Mouse (Mus musculus): ENCODE results near the gene Tmem247. TPM values are rescaled to one million over a fixed set of nuclear protein-coding genes. Genes with fewer than 3 reads are reported as not detected.

Tmem247 gene
- polyA plus RNA-seq, 1 experiment from 2014 or later: not detected

DNA sequence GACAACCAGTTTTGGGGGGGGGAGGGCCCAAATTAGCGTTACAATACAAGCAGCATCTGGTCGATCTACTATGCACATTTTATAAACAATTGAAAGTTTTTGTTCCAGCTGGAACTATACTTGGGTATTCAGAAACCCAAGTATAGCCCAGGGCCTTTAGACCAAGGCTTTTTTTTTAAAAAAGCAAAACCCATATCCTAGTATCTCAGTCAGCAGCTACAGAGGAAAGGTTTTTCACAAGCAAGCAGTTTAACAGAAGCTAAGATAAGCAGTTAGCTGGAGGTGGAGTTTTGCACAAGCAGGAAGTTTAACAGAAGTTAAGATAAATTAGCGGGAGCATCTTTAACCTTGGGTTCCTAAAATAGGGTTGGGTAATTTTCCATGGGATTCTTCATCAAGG is 9.7 kb downstream of the Tmem247 start:
- H3K27ac ChIP-seq: no peak overlapping the region
- 82% methylated on average over 3 of the region's 3 CpGs for WGBS
- 0 out of 2 replicates have a peak, but pooled peaks cover 3% of the 10 kb centered on the region for H3K9me3 ChIP-seq
- no peak overlapping the region for H3K4me3 ChIP-seq
- peaks cover 5% of the 10 kb centered on the region; the same call in 1 of the 2 replicates for H3K4me1 ChIP-seq
- DNase-seq (ENCODE audit: low spot score): no peak
- H3K27me3 ChIP-seq (ENCODE audit: insufficient read depth, poor library complexity, severe bottlenecking): no peaks in the 10 kb centered on the region; the same call in 1 of the 2 replicates
- H3K36me3 ChIP-seq: no peaks in the 10 kb centered on the region

DNA sequence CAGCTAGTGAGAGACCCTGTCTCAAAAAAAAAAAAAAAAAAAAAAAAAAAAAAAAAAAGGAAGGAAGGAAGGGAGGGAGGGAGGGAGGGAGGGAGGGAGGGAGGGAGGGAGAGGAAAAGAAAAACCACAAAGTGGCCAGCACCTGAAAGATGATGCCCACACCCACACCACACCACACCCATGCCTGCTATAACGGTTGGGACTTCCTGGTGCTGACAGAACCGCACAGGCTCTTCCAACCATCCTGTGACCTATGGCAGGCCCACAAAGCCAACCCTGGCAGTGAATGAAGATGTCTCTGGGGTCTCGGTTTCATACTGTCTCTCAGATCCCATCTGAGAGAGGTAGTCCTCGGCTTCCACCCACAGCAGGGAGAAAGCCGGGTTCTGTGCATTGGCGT is 12.2 kb downstream of the Tmem247 start:
- H3K27me3 ChIP-seq (ENCODE audit: insufficient read depth, poor library complexity, severe bottlenecking): peaks cover 21% of the 10 kb centered on the region
- H3K27ac ChIP-seq: no peak overlapping the region
- H3K9me3 ChIP-seq: 0 out of 2 replicates have a peak, but pooled peaks cover 3% of the 10 kb centered on the region
- WGBS: 84% methylated on average over 6 of the region's 6 CpGs
- H3K4me3 ChIP-seq: no peak overlapping the region
- H3K36me3 ChIP-seq: no peaks in the 10 kb centered on the region
- no peak for DNase-seq (ENCODE audit: low spot score)
- H3K4me1 ChIP-seq: peaks cover 3% of the 10 kb centered on the region; the same call in 1 of the 2 replicates

DNA sequence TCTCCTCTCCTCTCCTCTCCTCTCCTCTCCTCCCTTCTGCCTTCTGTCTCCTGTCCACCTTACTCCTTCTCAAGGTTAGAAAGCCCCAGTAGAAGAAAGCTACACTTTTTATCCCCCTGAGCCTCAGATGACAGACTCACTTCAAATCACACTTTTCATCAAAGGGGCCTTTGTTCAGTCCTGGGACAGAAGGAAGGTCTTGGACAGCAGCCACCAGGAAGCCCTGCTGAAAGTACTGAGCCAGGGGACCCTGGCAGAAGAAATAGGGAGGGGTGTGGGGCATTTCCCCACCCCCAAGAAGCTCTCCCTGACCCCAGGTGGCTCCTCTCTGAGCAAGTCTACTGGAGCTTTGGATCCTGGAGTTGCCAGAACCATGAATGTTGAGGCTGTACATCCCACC is 12.8 kb downstream of the Tmem247 start:
- no peak for DNase-seq (ENCODE audit: low spot score)
- no peak overlapping the region for H3K4me3 ChIP-seq
- H3K4me1 ChIP-seq: 0 out of 2 replicates have a peak, but pooled peaks cover 3% of the 10 kb centered on the region
- H3K27me3 ChIP-seq (ENCODE audit: insufficient read depth, poor library complexity, severe bottlenecking): peaks cover 25% of the 10 kb centered on the region
- H3K9me3 ChIP-seq: 0 out of 2 replicates have a peak, but pooled peaks cover 3% of the 10 kb centered on the region
- H3K36me3 ChIP-seq: no peaks in the 10 kb centered on the region
- H3K27ac ChIP-seq: no peak overlapping the region

DNA sequence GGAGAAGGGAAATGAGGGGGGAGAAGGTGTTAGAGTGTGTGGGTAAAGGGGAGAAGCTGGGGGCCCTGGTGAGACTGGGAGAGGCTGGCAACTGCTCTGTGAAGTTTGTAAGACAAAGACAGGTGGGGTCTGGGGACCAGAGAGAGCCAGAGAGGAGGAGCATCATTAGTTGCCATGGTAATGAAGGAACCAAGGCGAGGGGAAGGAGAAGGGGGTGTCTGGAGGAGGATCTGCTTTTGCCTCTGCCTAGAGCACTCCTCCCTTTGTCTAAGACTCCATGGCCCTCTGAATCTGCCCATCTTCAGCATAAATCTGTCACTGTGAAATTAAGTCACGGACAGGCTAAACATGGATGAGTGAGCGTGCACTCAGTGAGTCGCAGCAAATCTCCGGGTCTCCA is 15.7 kb downstream of the Tmem247 start:
- DNase-seq (ENCODE audit: low spot score): no peak
- WGBS: 45% methylated on average over 5 of the region's 5 CpGs
- Histone ChIP-seq H3K36me3 (no peaks in the 10 kb centered on the region), H3K27me3 (ENCODE audit: insufficient read depth, poor library complexity, severe bottlenecking) (peaks cover 36% of the 10 kb centered on the region), H3K27ac (no peak overlapping the region), H3K4me1 (peaks cover 10% of the 10 kb centered on the region), H3K4me3 (no peak overlapping the region), H3K9me3 (no peaks in the 10 kb centered on the region)

DNA sequence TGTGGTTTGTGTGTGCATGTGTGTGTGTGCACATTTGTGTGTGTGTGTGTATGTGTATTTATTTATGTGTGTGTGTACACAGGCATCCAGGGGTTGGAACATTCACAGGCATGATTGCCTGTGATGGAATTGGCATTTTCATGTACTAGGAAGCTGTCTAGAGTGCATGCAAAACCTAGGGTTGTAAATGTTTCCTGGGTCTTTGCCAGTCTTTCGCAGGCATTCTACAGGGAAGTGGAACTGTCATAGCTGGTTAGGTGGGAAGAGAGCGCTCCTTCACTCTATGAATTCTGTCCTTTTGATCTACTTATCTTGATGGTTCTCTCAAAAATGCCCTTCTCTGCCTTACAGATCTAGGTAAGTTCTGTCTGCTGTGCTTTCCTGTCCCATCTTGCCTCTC is 19.9 kb downstream of the Tmem247 start:
- Histone ChIP-seq H3K27me3 (ENCODE audit: insufficient read depth, poor library complexity, severe bottlenecking) (peaks cover 53% of the 10 kb centered on the region), H3K36me3 (no peaks in the 10 kb centered on the region), H3K4me3 (0 out of 2 replicates have a peak overlapping the region, but pooled peaks have one; percentile 57), H3K9me3 (no peaks in the 10 kb centered on the region), H3K27ac (peak overlapping the region; percentile 65), H3K4me1 (peaks cover 15% of the 10 kb centered on the region)
- no peak for DNase-seq (ENCODE audit: low spot score)
- 57% methylated on average over 2 of the region's 2 CpGs for WGBS

DNA sequence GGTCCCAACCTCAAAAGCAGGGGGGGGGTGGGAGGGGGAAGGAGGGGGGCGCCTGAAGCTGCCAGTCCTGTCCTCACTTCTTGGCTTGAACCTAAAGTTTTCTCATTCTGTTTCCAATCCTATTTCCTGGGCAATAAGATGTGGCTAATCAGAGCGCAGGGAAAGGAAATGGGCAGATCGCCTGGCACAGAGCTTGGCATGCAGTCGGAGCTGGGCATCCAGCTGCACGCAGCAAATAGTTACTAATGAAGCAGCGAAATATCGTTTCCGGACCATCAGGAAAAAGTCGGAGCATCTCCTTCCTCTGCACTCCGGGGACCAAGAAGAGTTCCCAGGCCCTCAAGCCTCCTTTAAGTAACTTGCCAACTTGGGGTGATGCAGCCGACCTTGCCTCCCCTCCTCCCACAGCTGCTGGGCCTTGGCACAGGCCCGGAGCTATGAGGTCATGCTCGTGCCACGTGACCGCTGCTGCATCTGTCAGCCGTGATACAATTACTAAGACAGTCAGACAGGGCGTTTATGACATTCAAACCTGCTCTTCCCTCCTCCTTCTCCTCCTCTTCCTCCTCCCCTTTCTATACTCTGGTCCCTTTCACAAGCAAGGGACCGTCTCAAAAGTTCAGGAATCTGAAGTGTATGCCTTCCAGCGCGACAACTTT is 20.5 kb downstream of the Tmem247 start:
- DNase-seq (ENCODE audit: low spot score): peak; percentile 88
- peak overlapping the region; percentile 57 for H3K4me3 ChIP-seq
- peak overlapping the region; percentile 65 for H3K27ac ChIP-seq
- H3K27me3 ChIP-seq (ENCODE audit: insufficient read depth, poor library complexity, severe bottlenecking): peaks cover 49% of the 10 kb centered on the region
- 7% methylated on average over 20 of the region's 20 CpGs for WGBS
- H3K36me3 ChIP-seq: no peaks in the 10 kb centered on the region
- H3K9me3 ChIP-seq: no peaks in the 10 kb centered on the region
- peaks cover 15% of the 10 kb centered on the region for H3K4me1 ChIP-seq

DNA sequence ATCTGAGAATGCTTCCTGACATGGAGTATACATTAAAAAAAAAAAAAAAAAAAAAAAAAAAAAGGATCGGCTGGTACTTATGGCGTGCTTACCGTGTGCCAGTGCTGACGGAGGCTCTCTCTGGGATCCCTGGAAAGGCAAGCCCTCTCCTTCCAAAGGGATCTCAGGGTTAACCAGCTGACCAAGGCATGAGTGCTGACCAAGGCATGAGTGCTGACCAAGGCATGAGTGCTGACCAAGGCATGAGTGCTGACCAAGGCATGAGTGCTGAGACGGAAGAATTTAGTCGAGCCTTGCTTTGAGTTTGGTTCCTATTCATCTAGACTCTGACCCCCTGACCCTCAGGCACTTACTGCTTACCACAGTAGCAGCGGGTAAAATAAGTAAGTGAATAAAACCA is 21.5 kb downstream of the Tmem247 start:
- Histone ChIP-seq H3K27me3 (ENCODE audit: insufficient read depth, poor library complexity, severe bottlenecking) (peaks cover 39% of the 10 kb centered on the region), H3K36me3 (no peaks in the 10 kb centered on the region), H3K9me3 (no peaks in the 10 kb centered on the region), H3K27ac (no peak overlapping the region), H3K4me3 (no peak overlapping the region), H3K4me1 (peaks cover 15% of the 10 kb centered on the region)
- 63% methylated on average over 7 of the region's 7 CpGs for WGBS
- no peak for DNase-seq (ENCODE audit: low spot score)

DNA sequence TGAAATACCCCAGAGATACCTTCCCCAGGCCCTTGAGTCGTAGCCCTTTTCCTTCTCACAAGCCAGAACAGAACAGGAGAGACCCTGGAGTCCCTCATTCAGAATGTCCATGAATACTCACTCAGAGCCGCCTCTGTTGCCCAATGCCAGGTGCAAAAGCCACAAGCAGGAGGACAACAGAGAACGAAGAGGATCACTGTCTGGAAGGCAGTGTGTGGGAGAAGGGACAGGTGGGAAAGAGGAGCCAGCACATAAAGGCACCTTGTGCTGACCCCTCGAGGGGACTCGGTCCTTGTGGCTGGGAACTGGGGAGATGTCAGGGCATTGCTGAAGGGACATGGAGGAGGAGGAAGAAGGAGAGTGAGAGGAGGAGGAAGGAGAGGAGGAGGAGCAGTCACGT is 25.0 kb downstream of the Tmem247 start:
- H3K27me3 ChIP-seq (ENCODE audit: insufficient read depth, poor library complexity, severe bottlenecking): peaks cover 17% of the 10 kb centered on the region; the same call in 1 of the 2 replicates
- H3K4me1 ChIP-seq: peaks cover 15% of the 10 kb centered on the region
- DNase-seq (ENCODE audit: low spot score): no peak
- 54% methylated on average over 6 of the region's 6 CpGs for WGBS
- no peaks in the 10 kb centered on the region for H3K9me3 ChIP-seq
- no peaks in the 10 kb centered on the region for H3K36me3 ChIP-seq
- no peak overlapping the region for H3K4me3 ChIP-seq
- no peak overlapping the region for H3K27ac ChIP-seq

DNA sequence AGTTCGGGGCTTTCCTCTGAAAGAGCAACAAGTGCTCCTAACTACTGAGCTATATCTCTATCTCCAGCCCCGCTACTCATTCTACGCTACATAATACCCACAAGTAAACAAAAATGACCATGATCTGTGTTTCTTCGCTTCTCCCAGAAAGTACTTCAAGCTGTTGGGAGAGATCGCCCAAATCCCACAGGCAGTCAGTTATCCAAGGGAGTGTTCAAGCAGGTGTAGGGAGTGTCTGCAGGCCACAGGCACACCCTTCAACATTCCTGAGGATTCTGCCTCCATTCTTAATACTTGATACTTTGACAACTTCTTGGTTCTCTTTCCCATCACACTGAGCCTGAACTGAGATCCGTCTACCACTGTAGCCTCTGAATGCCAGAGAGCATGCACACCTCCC is 26.0 kb downstream of the Tmem247 start:
- Histone ChIP-seq H3K4me1 (peaks cover 8% of the 10 kb centered on the region), H3K4me3 (no peak overlapping the region), H3K9me3 (no peaks in the 10 kb centered on the region), H3K27me3 (ENCODE audit: insufficient read depth, poor library complexity, severe bottlenecking) (peaks cover 17% of the 10 kb centered on the region; the same call in 1 of the 2 replicates), H3K27ac (no peak overlapping the region), H3K36me3 (no peaks in the 10 kb centered on the region)
- no peak for DNase-seq (ENCODE audit: low spot score)
- WGBS: 80% methylated on average over 6 of the region's 6 CpGs

DNA sequence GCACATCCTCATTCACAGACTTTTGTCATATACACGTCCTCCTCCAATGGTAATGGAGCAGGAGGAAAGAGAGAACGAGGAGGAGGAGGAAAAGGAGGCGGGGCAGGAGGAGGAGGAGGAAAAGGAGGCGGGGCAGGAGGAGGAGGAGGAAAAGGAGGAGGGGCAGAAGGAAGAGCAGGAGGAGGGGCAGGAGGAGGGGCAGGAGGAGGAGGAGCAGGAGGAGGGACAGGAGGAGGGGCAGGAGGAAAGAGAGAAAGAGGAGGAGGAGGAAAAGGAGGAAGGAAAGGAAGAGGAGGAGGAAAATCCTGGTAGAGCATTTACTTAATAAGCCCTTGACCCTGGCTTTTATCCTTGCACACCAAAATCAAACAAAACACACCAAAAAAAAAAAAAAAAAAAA is 28.9 kb downstream of the Tmem247 start:
- H3K4me1 ChIP-seq: peaks cover 8% of the 10 kb centered on the region
- 0 out of 2 replicates have a peak, but pooled peaks cover 7% of the 10 kb centered on the region for H3K27me3 ChIP-seq (ENCODE audit: insufficient read depth, poor library complexity, severe bottlenecking)
- no peak for DNase-seq (ENCODE audit: low spot score)
- 42% methylated on average over 4 of the region's 4 CpGs for WGBS
- H3K9me3 ChIP-seq: no peaks in the 10 kb centered on the region
- H3K36me3 ChIP-seq: no peaks in the 10 kb centered on the region
- no peak overlapping the region for H3K4me3 ChIP-seq
- H3K27ac ChIP-seq: no peak overlapping the region

DNA sequence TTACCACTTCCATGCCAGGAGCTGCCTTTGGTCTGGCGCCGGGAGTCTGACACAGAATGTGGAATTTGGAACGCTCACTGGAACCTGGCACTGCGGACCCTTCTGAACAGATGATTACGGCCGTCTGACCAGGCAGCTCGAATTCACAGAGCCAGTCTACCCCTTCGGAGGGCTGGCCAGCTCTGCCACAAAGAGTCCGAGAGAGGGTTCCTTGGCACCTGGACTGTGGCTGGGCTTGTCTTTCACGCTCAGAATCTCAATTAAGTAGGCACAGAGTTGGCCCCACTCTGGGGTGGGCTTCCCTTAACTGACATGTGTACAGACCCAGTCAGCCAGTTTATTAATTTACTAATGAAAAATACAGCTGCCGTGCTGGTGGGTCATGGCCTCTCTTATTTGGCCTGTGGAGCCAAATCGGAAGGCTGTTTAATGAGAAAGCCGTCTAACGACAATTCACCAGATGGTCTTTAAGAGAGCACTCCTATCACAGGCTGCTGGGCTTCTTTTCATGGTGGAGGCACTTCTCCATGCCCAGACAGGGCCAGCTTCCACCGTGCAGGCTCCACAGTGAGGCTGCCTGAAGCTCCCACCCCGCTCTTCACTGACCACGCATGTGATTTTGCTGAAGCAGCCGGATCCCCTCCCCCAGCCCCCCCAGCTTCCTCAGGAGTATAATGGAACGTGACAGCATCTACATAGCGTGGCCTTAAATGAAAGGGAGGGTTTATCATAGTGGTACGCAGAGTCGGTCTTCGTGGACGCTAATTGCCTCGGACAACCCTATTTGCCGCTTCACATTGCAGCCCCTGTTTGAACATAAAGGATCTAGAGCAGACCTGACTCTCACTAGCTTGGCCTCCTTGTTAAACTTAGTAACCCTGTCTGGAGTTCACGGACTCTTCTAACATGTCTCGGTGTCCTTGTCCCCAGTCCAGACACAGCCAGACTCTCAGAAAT is 31.0 kb downstream of the Tmem247 start, which contains the start of gene Atp6v1e2:
TSS of gene Atp6v1e2 (minus strand) at position 58 of the 957 bp plus-strand sequence.
- Histone ChIP-seq H3K27me3 (ENCODE audit: insufficient read depth, poor library complexity, severe bottlenecking) (no peaks in the 10 kb centered on the region), H3K4me3 (no peak within 1 kb of the TSS), H3K9me3 (no peaks in the 10 kb centered on the region), H3K4me1 (no peaks in the 10 kb centered on the region), H3K36me3 (no peaks in the 10 kb centered on the region), H3K27ac (no peak within 1 kb of the TSS)
- WGBS: 85% methylated on average over 28 of the region's 28 CpGs
- DNase-seq (ENCODE audit: low spot score): no peak

DNA sequence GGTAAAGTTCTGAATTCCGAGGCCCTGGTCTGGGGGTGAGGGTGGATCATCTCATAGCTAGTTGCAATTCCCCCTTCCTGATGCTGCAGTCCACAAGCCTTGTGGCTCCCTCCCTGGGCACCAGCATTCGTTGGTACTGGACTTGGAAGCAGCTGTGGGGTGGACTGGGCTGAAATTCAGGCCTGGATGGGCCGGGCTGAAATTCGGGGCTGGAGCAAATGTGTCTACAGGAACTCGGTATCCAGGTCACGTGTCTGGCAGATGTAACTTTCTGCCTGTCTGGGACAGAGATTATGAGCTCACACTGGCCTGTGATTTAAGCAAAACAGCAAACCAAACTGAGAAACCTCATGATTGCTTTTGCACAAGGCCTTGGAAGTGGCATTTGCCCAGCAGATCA is 31.7 kb downstream of the Tmem247 start:
- no peaks in the 10 kb centered on the region for H3K4me1 ChIP-seq
- H3K27me3 ChIP-seq (ENCODE audit: insufficient read depth, poor library complexity, severe bottlenecking): no peaks in the 10 kb centered on the region
- no peaks in the 10 kb centered on the region for H3K36me3 ChIP-seq
- no peak overlapping the region for H3K27ac ChIP-seq
- H3K4me3 ChIP-seq: no peak overlapping the region
- DNase-seq (ENCODE audit: low spot score): no peak
- H3K9me3 ChIP-seq: no peaks in the 10 kb centered on the region
- 71% methylated on average over 6 of the region's 6 CpGs for WGBS

DNA sequence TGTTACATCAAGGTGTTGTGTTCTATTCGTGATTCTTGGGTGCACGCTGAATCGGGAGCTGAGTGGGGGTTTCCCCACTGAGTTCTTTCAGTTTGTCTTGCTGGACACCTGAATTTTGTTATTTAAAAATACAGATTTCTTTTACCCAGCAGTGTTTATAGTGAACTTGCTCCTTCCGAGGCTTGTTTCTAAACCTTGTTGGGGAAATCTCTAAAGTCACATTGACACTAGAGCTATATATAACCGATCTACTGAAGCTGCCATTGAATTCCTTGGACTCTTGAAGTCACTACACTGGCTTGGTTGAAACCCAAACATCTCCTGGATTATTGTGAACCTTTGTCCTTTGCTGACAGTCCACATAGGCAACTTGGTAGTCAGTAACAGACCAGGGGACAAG is 40.1 kb downstream of the Tmem247 start:
- Histone ChIP-seq H3K9me3 (0 out of 2 replicates have a peak, but pooled peaks cover 3% of the 10 kb centered on the region), H3K36me3 (no peaks in the 10 kb centered on the region), H3K4me1 (peaks cover 37% of the 10 kb centered on the region), H3K27ac (0 out of 2 replicates have a peak overlapping the region, but pooled peaks have one; percentile 12), H3K4me3 (no peak overlapping the region), H3K27me3 (ENCODE audit: insufficient read depth, poor library complexity, severe bottlenecking) (no peaks in the 10 kb centered on the region)
- 82% methylated on average over 5 of the region's 5 CpGs for WGBS
- no peak for DNase-seq (ENCODE audit: low spot score)
